Mouse (Mus musculus): ENCODE measurements at regions not wholly inside any gene's neighbourhood (a gene's known extent, or its start where the extent isn't known, plus 50 kb on each side); places are given as distances from the start of the nearest gene placed in this dataset.

- no peak for TF ChIP-seq EP300 (IDR thresholded peaks at IDR 0.05; ENCODE audit: insufficient read depth, low read depth, low read length)
- no peak for TF ChIP-seq POLR2A (IDR thresholded peaks at IDR 0.05; ENCODE audit: insufficient read depth, low read length)
- no peak for TF ChIP-seq CTCF (IDR thresholded peaks at IDR 0.05; ENCODE audit: low read depth, low read length)
- no peaks in the 10 kb centered on the region for H3K36me3 ChIP-seq (ENCODE audit: control insufficient read depth, insufficient read depth, low read length, poor library complexity, severe bottlenecking)
- H3K27ac ChIP-seq (ENCODE audit: insufficient read depth, low read length) = no peak overlapping the region
- H3K4me3 ChIP-seq (ENCODE audit: low read depth, low read length) = no peak overlapping the region
- H3K9ac ChIP-seq (ENCODE audit: low read depth, poor library complexity, severe bottlenecking) = no peak overlapping the region
- no peaks in the 10 kb centered on the region for H3K4me1 ChIP-seq (ENCODE audit: control insufficient read depth, insufficient read depth, low read length)
- no peaks in the 10 kb centered on the region; the same call in 1 of the 2 replicates for H3K27me3 ChIP-seq (ENCODE audit: control insufficient read depth, insufficient read depth, low read length, poor library complexity, severe bottlenecking)
- no peaks in the 10 kb centered on the region for H3K9me3 ChIP-seq (replicated peaks; ENCODE audit: control insufficient read depth, insufficient read depth, low read length, poor library complexity, severe bottlenecking)
These were observed 724.7 kb downstream of the Pdcd6ip start for GRCm38 (mm10) chr9:112983353-112983752.

GRCm38 (mm10) chr9:112951567-112951966, 715.8 kb upstream of the Arpp21 start:
- Histone ChIP-seq H3K4me3 (ENCODE audit: low read depth, low read length) (no peak overlapping the region), H3K27me3 (ENCODE audit: control insufficient read depth, insufficient read depth, low read length, poor library complexity, severe bottlenecking) (no peaks in the 10 kb centered on the region), H3K4me1 (ENCODE audit: control insufficient read depth, insufficient read depth, low read length) (no peaks in the 10 kb centered on the region), H3K9me3 (replicated peaks; ENCODE audit: control insufficient read depth, insufficient read depth, low read length, poor library complexity, severe bottlenecking) (no peaks in the 10 kb centered on the region; the same call in none of the 2 replicates), H3K27ac (ENCODE audit: insufficient read depth, low read length) (no peak overlapping the region), H3K9ac (ENCODE audit: low read depth, poor library complexity, severe bottlenecking) (no peak overlapping the region), H3K36me3 (ENCODE audit: control insufficient read depth, insufficient read depth, low read length, poor library complexity, severe bottlenecking) (no peaks in the 10 kb centered on the region)
- no peak for TF ChIP-seq POLR2A (IDR thresholded peaks at IDR 0.05; ENCODE audit: insufficient read depth, low read length)
- TF ChIP-seq CTCF (IDR thresholded peaks at IDR 0.05; ENCODE audit: low read depth, low read length) = no peak
- TF ChIP-seq EP300 (IDR thresholded peaks at IDR 0.05; ENCODE audit: insufficient read depth, low read depth, low read length) = no peak

- no peaks in the 10 kb centered on the region for H3K36me3 ChIP-seq (ENCODE audit: control insufficient read depth, insufficient read depth, low read length, poor library complexity, severe bottlenecking)
- H3K4me3 ChIP-seq (ENCODE audit: low read depth, low read length) = no peak overlapping the region
- H3K9ac ChIP-seq (ENCODE audit: low read depth, poor library complexity, severe bottlenecking) = no peak overlapping the region
- H3K27ac ChIP-seq (ENCODE audit: insufficient read depth, low read length) = no peak overlapping the region
- no peaks in the 10 kb centered on the region for H3K4me1 ChIP-seq (ENCODE audit: control insufficient read depth, insufficient read depth, low read length)
- no peaks in the 10 kb centered on the region for H3K9me3 ChIP-seq (replicated peaks; ENCODE audit: control insufficient read depth, insufficient read depth, low read length, poor library complexity, severe bottlenecking)
- no peaks in the 10 kb centered on the region for H3K27me3 ChIP-seq (ENCODE audit: control insufficient read depth, insufficient read depth, low read length, poor library complexity, severe bottlenecking)
- no peak for TF ChIP-seq POLR2A (IDR thresholded peaks at IDR 0.05; ENCODE audit: insufficient read depth, low read length)
- TF ChIP-seq EP300 (IDR thresholded peaks at IDR 0.05; ENCODE audit: insufficient read depth, low read depth, low read length) = no peak
- TF ChIP-seq CTCF (IDR thresholded peaks at IDR 0.05; ENCODE audit: low read depth, low read length) = no peak
These were observed 714.3 kb upstream of the Arpp21 start for GRCm38 (mm10) chr9:112950056-112950455.

GRCm38 (mm10) chr9:112938781-112939180, 703.0 kb upstream of the Arpp21 start:
- Histone ChIP-seq H3K4me1 (ENCODE audit: control insufficient read depth, insufficient read depth, low read length) (no peaks in the 10 kb centered on the region), H3K9me3 (replicated peaks; ENCODE audit: control insufficient read depth, insufficient read depth, low read length, poor library complexity, severe bottlenecking) (no peaks in the 10 kb centered on the region), H3K9ac (ENCODE audit: low read depth, poor library complexity, severe bottlenecking) (no peak overlapping the region), H3K4me3 (ENCODE audit: low read depth, low read length) (no peak overlapping the region), H3K36me3 (ENCODE audit: control insufficient read depth, insufficient read depth, low read length, poor library complexity, severe bottlenecking) (no peaks in the 10 kb centered on the region), H3K27ac (ENCODE audit: insufficient read depth, low read length) (no peak overlapping the region), H3K27me3 (ENCODE audit: control insufficient read depth, insufficient read depth, low read length, poor library complexity, severe bottlenecking) (no peaks in the 10 kb centered on the region)
- no peak for TF ChIP-seq POLR2A (IDR thresholded peaks at IDR 0.05; ENCODE audit: insufficient read depth, low read length)
- TF ChIP-seq EP300 (IDR thresholded peaks at IDR 0.05; ENCODE audit: insufficient read depth, low read depth, low read length) = no peak
- TF ChIP-seq CTCF (IDR thresholded peaks at IDR 0.05; ENCODE audit: low read depth, low read length) = no peak

- Histone ChIP-seq H3K36me3 (ENCODE audit: control insufficient read depth, insufficient read depth, low read length, poor library complexity, severe bottlenecking) (no peaks in the 10 kb centered on the region), H3K27me3 (ENCODE audit: control insufficient read depth, insufficient read depth, low read length, poor library complexity, severe bottlenecking) (no peaks in the 10 kb centered on the region), H3K9ac (ENCODE audit: low read depth, poor library complexity, severe bottlenecking) (no peak overlapping the region), H3K4me3 (ENCODE audit: low read depth, low read length) (no peak overlapping the region), H3K27ac (ENCODE audit: insufficient read depth, low read length) (no peak overlapping the region), H3K4me1 (ENCODE audit: control insufficient read depth, insufficient read depth, low read length) (no peaks in the 10 kb centered on the region), H3K9me3 (replicated peaks; ENCODE audit: control insufficient read depth, insufficient read depth, low read length, poor library complexity, severe bottlenecking) (no peaks in the 10 kb centered on the region)
- TF ChIP-seq CTCF (IDR thresholded peaks at IDR 0.05; ENCODE audit: low read depth, low read length) (no peak), EP300 (IDR thresholded peaks at IDR 0.05; ENCODE audit: insufficient read depth, low read depth, low read length) (no peak), POLR2A (IDR thresholded peaks at IDR 0.05; ENCODE audit: insufficient read depth, low read length) (no peak)
These were observed 673.8 kb upstream of the Arpp21 start for GRCm38 (mm10) chr9:112909311-112910101.

GRCm38 (mm10) chr9:112905955-112906354, 670.2 kb upstream of the Arpp21 start:
- H3K36me3 ChIP-seq (ENCODE audit: control insufficient read depth, insufficient read depth, low read length, poor library complexity, severe bottlenecking) = no peaks in the 10 kb centered on the region
- no peak overlapping the region for H3K4me3 ChIP-seq (ENCODE audit: low read depth, low read length)
- H3K27ac ChIP-seq (ENCODE audit: insufficient read depth, low read length) = no peak overlapping the region
- no peaks in the 10 kb centered on the region for H3K9me3 ChIP-seq (replicated peaks; ENCODE audit: control insufficient read depth, insufficient read depth, low read length, poor library complexity, severe bottlenecking)
- TF ChIP-seq CTCF (IDR thresholded peaks at IDR 0.05; ENCODE audit: low read depth, low read length) = no peak
- TF ChIP-seq POLR2A (IDR thresholded peaks at IDR 0.05; ENCODE audit: insufficient read depth, low read length) = no peak
- TF ChIP-seq EP300 (IDR thresholded peaks at IDR 0.05; ENCODE audit: insufficient read depth, low read depth, low read length) = no peak
- no peaks in the 10 kb centered on the region for H3K4me1 ChIP-seq (ENCODE audit: control insufficient read depth, insufficient read depth, low read length)
- H3K9ac ChIP-seq (ENCODE audit: low read depth, poor library complexity, severe bottlenecking) = no peak overlapping the region
- no peaks in the 10 kb centered on the region for H3K27me3 ChIP-seq (ENCODE audit: control insufficient read depth, insufficient read depth, low read length, poor library complexity, severe bottlenecking)

Measured in ES-Bruce4 (cell line).